Mouse (Mus musculus): ENCODE measurements around the gene Tet3.

Tet3 gene

DNA sequence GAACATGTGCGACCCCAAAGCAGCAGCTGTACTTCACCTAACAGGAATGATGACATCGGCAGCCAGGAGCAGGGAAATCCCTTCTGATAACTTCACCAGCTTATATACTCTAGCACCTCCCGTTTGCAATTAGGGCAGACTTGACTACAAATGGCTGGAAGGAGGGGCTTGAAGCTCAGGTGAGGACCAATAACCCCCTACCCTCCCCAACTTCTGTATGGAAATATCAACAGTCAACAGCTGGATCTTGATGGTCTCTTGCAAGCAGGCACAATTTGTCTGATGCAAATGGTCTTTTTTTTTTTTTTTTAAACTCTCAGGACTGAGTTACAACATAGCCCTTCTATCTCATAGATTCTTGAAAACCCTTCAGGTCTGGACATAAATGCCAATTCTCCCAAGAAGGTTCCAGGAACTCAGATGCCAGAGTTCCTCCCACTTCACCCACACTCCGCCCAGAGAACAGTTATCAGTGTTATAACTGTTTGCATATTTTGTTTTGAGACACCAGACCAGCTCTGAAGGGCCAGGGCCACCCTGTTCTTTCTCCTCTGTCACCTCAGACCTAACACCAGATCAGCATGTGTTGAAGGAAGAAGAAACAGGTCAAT is at the start of gene Tet3:
TSS of gene Tet3 (minus strand) at position 51 of the 611 bp plus-strand sequence.
- no peak for DNase-seq (ENCODE audit: low read depth, low spot score)

DNA sequence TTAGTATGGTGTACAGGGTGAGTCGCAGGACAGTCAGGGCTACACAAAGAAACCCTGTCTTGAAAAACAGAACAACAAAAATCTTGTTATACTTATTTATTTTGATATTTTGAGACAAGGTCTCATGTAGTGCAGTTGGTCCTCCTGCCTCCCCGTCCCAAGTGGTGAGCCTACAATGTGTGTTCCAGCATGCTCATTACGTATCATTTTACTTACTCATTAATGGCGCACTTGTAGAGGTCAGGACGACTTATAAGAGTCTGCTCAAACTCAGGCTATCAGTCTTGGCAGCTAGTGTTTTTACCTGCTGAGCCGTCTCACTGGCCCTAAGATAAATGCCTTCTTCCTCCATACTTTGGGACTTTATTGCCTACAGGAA is 48.3 kb upstream of the Tet3 start:
- no peak for DNase-seq (ENCODE audit: low read depth, low spot score)

DNA sequence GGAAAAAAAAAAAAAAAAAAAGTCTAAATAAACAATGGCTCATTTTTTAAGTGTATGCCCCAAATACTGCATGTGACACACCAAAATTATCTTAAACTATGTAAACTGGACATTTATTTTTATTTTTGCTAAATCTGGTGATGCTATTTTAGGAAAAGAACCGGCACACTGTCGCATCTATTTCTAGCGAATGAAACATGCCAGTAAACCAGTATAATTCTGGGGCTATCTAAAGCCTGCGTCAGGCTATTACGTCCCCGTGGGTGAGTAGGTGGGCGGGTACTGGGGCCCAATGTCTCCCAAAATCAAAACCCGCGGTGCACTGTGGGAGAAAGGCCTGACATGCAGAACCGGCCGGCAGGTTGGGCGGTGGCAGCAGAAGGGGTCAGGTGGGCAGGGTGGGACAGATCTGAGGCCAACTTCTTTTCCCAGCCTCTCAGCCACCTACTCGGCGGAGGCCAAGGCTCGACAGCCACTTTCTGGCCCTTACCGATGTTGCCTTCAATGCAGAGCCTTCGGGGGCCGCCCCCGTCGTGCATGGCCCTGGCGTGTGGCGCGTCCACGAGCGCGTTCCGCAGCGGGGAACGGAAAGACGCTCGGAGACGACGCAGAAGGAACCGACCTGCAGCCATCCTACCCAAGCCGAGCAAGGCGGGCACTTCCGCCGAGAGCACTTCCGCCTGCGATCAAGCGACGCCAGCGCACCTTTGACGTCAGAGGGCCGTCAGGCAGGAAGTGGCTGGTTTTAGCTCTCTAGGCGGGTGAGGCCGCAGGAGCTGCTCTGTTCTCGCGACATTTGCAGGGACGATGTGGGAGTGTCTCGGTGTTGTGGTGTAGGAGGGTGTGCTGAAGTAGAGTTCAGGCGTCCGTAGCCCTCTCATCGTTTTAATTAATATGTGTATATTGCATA is 47.6 kb upstream of the Tet3 start, which contains the start of gene Dguok:
TSS of gene Dguok (minus strand) at position 712 of the 910 bp plus-strand sequence.
- DNase-seq (ENCODE audit: low read depth, low spot score): peak; percentile 100

DNA sequence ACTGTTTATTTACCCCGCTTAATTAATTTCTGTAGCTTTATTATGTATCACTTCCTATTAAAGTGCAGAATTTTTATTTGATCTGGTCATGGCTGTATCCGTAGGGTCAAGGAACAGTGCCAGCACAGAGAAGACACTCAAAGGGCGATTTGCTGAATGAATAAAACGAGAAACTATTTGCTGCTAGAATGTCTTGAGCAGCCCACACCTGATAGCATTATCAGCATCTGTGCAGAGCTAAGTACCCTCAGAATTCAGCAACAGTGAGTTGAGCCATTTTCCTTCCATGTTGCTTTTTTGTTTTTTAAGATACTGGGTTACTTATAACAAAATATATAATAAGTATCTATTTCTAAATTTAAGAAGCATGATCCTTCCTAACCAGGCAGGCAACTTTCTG is 46.7 kb upstream of the Tet3 start:
- DNase-seq (ENCODE audit: low read depth, low spot score): no peak

DNA sequence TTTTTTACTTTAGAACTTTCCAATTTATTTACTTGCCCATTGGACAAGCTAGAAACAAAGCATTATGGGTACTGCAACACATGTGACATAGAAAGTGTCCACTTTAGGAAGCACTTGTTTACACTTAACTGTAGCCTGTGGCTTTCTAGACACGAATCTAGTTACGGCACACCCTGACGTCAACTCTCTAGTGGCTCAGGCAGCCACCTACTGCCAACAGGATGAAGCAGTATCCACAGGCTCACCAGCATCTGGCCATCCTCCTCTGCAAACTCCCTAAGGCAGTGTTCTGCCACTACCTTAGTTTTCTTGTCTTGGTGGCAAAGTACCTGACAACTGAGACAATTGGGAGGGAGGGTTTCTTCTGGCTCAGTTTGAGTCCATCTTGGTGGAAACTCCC is 44.5 kb upstream of the Tet3 start:
- peak; percentile 56 for DNase-seq (ENCODE audit: low read depth, low spot score)

DNA sequence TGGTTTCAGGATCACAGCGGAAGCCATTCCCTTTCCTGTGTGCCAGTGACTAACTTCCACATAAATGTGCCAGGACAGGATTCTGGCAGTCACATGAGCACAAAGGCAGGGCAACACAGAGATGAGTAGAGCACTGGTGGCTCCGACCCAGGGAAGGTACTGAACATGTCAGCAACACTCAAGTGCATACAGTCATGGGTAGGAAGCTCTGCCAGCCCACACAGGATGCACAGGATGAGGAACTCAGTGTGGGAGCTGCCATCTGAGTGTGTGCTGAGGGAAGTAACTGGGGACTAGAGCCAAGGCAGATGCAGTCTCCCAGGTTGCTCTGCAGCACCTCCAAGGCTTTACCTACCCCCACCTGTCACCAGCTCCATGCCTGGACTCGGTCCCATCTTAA is 43.8 kb upstream of the Tet3 start:
- DNase-seq (ENCODE audit: low read depth, low spot score): peak; percentile 87

DNA sequence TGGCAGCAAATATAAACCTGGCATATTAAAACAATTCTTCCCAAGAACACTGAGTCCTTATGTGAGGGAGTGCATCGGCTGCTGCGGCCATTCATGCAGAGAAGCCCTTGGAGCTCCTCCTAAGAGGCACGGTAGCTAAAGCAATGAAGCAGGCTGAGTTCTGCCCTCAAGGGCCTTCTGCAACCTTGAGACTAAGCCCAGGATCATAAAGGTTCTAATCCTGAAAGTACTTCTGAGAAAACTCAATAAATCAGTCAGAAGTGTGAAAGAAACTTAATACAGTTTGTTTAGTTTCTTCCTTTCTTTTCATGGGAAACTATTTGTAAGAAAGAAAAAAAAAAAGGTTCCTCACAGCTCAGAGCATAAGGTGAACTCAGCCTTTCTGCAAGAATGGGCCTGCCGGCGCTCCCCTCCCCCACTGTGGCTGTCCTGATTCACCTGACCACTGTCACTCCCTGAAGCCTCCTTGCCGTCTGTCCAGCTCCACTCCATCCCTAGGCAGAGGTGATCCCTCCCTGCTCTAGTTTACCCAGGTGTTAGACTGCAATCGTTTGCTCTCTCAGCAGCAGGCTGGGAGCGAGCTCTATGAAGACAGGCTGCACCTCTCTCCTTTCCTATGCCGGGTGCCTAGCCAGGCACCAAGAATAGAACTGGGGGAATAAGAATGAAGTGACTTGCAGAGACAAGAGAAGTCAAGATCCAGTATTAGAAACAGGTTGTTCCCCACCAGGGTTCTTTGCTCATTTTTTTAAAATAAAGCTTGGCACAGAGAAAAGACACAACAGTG is 42.8 kb upstream of the Tet3 start:
- DNase-seq (ENCODE audit: low read depth, low spot score): peak; percentile 41

DNA sequence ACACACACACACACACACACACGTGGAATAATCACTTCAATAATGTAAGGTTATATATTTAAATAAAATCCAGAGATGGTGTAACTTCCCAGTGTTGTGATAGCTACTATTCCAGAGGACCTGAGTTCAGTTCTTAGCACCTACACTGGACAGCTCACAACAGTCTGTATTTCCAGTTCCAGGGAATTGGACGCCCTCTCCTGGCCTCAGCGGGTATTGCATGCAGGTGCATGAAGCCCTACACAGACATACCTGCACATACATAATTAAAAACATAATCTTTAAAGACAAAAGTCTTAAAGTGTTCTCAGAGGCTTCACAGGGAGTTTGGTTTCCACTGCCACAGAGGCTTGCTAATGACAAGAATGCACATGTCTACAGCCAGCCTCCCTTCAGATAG is 41.6 kb upstream of the Tet3 start:
- no peak for DNase-seq (ENCODE audit: low read depth, low spot score)

DNA sequence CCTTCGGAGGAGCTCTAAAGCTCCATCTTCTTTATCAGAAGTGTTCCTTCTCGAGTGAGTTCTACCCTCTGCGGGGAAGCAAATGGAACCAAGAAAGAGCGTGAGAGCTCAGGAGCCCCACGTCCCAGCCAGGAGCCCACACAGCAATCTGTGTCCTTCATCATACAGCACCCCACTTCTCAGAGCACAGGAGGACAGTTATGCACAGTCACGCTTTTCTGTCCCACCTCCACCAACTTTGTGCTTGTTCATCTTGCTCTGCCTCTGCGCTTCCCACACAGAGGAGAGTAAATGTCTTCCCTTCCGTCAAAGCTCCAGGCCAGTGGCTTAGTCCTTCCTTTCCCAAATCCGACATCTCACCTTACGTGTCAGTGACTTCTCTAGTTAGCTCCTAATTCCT is 40.2 kb upstream of the Tet3 start:
- DNase-seq (ENCODE audit: low read depth, low spot score): peak; percentile 82

DNA sequence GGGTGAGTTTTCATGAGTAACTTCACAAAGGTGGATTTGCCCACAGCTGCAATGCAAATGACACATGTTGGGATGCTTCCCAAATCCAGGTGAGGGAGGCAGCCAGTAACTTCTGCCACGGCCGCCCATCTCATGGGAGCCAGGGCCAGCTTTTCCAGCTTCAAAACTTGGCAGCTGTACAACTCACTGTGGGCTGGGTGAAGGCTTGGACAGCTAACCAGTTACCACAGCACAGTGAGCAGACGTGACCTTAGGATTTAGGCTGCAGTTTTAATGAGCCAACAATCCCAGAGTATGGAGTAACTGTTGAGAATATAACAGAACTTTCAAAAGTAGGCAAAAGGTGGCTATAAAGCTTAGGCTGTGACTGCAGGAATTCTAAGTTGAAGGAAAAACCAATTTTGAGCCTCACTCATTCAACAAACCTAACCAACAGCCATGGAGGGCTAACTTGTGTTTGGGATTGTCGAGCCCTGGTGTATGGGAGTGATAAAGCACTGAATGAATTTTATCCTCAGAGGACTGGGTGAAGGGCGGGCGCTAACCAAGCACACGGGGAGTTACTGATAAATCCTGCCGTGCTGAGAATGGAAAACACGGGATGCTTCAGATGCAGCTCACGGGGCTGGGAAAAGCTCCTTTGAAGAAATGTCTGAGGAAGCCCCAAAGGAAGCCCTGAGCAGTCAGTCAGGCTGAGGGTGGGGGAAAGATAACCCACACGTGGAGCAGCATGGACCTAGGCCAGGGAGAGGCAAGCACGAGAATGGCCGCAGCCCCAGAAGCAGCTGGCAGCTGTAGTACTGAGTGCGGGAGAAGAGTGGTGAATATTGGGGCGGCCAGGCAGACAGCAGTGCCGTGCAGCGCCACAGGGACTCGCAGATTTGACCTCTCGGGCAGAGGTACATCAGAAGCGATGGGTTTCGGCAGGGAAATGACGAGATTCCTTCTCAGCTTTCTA is 38.1 kb upstream of the Tet3 start:
- peak; percentile 40 for DNase-seq (ENCODE audit: low read depth, low spot score)

DNA sequence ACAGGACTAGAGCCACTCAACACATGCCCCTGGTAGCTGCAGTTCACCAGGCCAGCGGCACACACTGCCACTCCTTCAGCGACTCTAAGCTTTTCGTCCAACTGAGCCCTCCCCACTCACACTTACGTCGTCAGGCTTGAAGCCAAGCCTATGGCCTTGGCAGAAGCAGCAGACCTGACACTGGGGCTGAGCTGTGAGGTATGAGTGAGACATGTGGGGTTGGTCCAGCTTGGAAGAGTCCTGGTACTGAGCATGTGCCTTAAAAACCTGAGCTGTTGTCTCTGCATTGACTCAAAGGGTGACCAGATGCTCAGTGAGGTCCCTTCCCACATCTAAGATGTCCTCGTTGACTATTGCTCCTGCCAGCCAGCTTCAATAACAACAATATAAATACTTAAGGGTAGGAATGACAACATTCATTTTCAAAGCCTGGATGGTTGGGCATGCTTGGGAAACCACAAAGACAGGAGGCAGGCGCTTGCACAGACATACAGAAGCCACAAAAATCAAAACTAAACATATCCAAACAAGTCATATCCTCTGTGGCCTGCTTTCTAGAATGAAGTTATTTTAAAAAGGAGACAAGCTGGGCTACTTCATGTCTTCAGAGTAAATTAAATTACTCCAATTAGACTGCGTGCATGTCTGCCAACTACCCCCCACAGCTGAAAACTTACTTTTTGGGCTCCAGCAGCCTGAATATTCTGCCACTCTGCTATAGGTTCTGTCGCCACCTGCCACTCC is 37.3 kb upstream of the Tet3 start:
- peak; percentile 82 for DNase-seq (ENCODE audit: low read depth, low spot score)

DNA sequence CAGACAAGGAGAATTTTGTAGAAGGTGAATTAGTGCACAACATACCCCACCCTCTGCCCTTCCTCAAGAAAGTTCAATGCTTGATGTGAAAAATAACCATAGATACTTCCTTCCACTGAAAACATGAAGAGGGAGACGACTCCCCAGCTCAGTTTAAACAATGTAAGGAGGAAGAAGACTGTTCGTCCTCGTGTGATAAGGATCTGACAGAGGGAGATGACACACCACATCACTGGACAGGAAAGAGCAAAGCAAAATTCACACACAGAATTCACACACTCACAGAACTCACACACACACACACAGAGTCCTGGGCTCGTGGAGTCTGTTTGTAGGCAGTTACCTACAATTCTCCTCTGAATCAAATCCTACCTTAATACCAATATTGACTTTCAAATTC is 31.7 kb upstream of the Tet3 start:
- DNase-seq (ENCODE audit: low read depth, low spot score): no peak

DNA sequence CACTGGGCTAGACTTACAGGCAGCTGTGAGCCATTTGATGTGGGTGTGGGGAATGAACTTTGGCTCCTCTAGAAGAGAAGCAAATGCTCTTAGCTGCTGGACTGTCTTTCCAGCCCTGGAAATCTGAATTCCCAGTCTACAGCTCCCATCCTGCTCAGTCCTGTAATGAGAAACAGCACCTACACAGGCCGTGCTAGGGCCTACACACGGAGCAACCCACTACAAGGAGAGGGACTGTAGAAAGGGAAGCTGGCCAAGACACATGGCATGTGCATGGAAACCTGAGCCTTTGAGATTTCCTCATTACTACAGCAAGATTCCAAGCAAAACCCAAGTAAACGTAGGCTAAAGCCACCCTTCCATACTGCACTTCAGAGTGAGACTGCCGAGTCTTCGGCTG is 29.3 kb upstream of the Tet3 start:
- no peak for DNase-seq (ENCODE audit: low read depth, low spot score)

DNA sequence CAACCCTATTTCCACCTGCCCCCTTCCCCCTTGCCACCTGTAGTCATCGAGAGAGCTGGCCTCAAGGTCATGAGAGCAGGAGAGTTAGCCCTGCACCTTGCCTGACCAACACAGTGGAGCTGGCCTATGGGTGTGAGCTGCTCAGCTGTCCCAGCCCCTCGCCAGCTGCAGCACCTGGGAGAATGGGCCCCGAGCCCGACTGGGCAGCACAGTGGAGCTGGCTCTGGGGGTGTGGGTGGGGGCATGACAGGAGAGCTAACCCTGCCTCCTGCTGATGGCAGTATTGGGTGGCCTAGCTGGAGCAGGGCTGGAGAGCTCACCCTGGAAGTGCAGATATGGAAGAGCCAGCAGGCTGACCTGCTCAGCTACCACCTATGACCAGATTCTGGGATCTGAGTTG is 28.4 kb upstream of the Tet3 start:
- DNase-seq (ENCODE audit: low read depth, low spot score): no peak

DNA sequence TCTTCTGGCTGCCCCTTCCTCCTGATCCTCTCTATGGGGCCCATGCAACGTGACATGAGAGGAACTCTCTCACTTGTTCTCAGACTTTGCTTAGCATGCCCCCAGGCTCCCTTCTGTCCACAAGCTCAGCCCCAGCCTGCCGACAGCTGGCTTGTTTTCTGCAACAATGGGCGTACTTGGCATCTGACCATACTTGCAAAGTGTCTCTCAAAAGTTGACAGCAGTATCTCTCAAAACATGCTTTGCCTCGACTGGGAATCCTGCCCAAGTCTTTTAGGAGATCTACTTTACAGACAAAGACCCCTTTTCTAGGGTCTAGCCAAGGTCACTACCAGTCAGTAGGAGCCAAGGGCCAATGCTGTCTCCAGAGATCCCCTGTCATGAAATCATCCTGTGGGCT is 27.0 kb upstream of the Tet3 start:
- no peak for DNase-seq (ENCODE audit: low read depth, low spot score)

DNA sequence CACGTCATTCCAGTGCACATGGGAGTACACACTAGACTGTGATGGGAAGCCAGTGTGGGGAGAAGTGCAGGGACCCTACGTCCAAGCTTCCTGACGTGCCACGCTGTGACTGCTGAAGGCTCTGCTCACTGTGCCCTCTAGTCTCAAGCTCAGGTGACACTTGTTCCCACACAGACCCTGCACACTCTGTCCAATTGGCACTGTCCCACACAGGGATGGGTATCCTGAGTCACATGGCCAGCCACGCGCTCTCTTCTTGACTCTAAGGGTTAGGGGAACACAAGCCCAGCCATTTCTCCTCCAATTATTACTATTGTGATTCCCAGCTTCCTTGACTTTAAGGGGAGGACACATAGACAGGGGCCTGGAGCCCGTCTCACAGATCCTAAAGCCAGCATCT is 24.9 kb upstream of the Tet3 start:
- DNase-seq (ENCODE audit: low read depth, low spot score): no peak

DNA sequence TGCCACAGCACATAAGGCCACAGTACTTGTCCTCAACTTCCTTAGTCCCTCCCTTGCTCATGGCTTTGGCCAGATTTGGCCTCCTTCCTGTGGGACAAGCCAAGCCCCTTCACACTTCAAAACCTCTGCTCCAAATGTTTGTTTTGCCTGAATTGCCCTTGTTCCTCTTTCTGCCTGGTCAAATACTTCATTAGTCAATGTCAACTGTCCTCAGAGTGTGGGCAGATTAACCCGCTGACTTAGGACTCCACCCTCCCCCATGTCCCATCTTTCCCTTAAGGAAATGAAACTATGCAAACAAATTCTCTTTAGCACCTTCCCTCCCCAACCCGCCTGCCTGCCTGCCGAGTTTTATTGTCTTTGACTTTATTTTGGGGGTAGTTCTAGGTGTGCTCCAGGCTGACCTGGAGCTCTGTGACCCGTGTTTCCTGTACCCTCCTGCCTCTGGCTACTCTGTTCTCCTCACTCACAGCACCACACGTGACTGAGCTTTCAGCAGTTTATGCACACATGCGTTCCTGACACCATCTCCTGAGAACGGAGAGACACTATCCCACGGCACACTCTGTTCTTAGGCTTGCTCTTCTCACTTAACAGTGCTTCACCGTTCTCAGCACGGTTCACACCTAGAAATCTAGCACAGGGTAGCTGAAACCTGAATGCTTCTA is 23.7 kb upstream of the Tet3 start:
- no peak for DNase-seq (ENCODE audit: low read depth, low spot score)

DNA sequence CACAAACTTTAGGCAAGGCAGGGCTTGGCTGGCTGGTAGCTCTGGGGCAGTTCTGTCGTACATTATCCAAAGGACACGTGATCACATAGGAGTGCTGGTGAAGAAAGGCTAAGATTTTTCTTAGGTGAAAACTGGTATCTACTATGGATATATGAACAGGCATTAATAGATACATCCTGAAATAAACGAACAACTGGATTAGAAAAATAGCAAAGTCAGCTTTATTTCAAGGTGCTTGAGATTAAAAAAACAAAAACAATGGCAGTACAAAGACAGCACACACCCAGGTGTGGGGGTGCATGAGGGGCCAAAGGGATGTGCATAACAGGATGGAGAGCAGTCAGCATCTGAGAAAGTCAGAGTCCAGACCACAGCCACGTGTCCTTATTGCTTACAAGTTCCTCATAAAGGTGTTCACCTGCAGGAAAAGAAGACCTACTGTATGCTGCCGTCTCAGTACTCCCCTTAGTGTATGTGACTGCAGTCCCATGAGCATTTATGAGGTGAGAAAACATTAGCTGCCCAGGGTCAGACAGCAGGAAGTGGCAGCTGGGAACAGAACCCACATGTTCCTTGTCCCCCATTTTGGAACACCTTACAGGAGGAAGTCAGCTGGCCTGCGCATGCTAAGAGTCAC is 21.3 kb upstream of the Tet3 start:
- DNase-seq (ENCODE audit: low read depth, low spot score): no peak

DNA sequence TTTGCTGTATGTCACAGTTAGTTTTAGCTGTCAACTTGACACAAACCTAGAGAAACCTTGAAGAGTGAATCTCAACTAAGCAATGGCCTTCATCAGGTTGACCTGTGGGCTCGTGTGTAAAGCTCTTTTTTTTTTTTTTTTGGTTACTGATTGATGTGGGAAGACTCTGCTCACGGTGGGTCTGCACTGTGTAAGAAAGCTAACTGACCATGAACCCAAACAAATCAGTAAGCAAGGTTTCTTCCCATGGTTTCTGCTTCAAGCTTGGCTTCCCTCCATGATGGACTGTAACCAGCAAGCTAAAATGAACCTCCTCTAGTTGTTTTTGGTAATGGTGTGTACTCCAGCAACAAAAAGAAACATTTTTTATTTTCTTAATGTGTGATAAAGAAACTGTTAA is 20.3 kb upstream of the Tet3 start:
- no peak for DNase-seq (ENCODE audit: low read depth, low spot score)

DNA sequence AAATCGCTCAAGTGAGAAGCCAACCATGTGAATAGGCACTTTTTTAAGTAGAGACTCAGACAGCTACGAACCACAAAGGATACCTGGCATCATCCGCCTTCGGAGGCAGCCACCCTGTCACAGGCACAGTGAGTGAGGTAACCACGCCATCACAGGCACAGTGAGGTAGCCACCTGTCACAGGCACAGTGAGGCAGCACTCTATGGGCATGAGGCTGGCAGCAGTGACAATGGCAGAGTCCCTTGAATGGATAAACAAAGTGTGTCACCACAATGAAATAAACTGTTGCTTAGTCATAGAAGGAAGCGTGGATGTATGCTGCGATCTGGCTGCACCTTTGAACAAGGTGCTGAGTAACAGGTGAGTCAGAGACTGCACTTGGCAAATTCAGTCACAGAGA is 19.7 kb upstream of the Tet3 start:
- DNase-seq (ENCODE audit: low read depth, low spot score): peak; percentile 63

Data from brain, adult 2 months (tissue).